Mouse (Mus musculus): ENCODE results near the gene Adamts6.

GRCm38 (mm10) chr13:104446974-104447373, 159.3 kb downstream of the Adamts6 start:
- TF ChIP-seq GATA1 (IDR thresholded peaks at IDR 0.05; ENCODE audit: borderline replicate concordance, low read length) (no peak), FLI1 (IDR thresholded peaks at IDR 0.05; ENCODE audit: low read length) (no peak)

Measured in megakaryocyte, embryonic 14.5 days (primary cell).